Mouse (Mus musculus) forebrain, embryonic 14.5 days (tissue): Measurements from ENCODE around the gene Spata2l. TPM values are rescaled to one million over a fixed set of nuclear protein-coding genes. Genes with fewer than 3 reads are reported as not detected.
A peak's percentile ranks its signal among the peaks of the same experiment; 100 is the strongest.

ENCODE experiments used
- ATAC-seq: fragments of 200-750 bp; cut with Nextera tagmentation; 2 replicates; pipeline ENCODE4 v1.8.0; 2017; ENCODE audit warnings: mild to moderate bottlenecking, moderate library complexity
- DNase-seq: peaks from one replicate; pipeline ENCODE4 v3.0.0-alpha.2; 2015; ENCODE audit warnings: low spot score
- H3K27ac ChIP-seq: fragments of 300-500 bp; sonication (generic); 2 replicates; pipeline ENCODE4 v1.5.1; 2014; ENCODE audit warnings: low read depth, mild to moderate bottlenecking, control low read depth, low read length, moderate library complexity
- H3K27me3 ChIP-seq: fragments of 300-500 bp; sonication (generic); replicated peaks from 2 replicates; pipeline ENCODE4 v1.6.1; 2014; ENCODE audit warnings: low read length, control low read depth, mixed read lengths; ENCODE audit not compliant: control insufficient read depth, insufficient read depth
- H3K36me3 ChIP-seq: fragments of 300-500 bp; sonication (generic); 2 replicates; pipeline ENCODE4 v1.6.1; 2014; ENCODE audit warnings: low read length, control low read depth; ENCODE audit not compliant: control insufficient read depth, insufficient read depth
- H3K4me1 ChIP-seq: fragments of 300-500 bp; sonication (generic); 2 replicates; pipeline ENCODE4 v1.6.1; 2014; ENCODE audit warnings: antibody characterized with exemption, low read length, control low read depth; ENCODE audit not compliant: control insufficient read depth, insufficient read depth
- H3K4me2 ChIP-seq: fragments of 300-500 bp; sonication (generic); 2 replicates; pipeline ENCODE4 v1.6.1; 2014; ENCODE audit warnings: mild to moderate bottlenecking, control low read depth, low read length
- H3K4me3 ChIP-seq: fragments of 300-500 bp; sonication (generic); 2 replicates; pipeline ENCODE4 v1.5.1; 2014; ENCODE audit warnings: low read depth, low read length, control low read depth
- H3K9ac ChIP-seq: fragments of 300-500 bp; sonication (generic); 2 replicates; pipeline ENCODE4 v1.6.1; 2014; ENCODE audit warnings: mild to moderate bottlenecking, low read length, control low read depth, moderate library complexity
- H3K9me3 ChIP-seq: fragments of 300-500 bp; sonication (generic); replicated peaks from 2 replicates; pipeline ENCODE4 v1.6.1; 2016; ENCODE audit warnings: low read length, control low read depth, mixed read lengths; ENCODE audit not compliant: control insufficient read depth
- WGBS: fragments of 180-500 bp; shearing (Covaris S2); extraction: QIAGEN DNeasy Blood & Tissue Kit; methylation state at CpG from one replicate; pipeline ENCODE4 v1.1.7; 2014; 5-methylcytosine and 5-hydroxymethylcytosine counted together
- polyA plus RNA-seq: library from polyadenylated mRNA; unstranded; fragments of >200 nt; fragmentation: Nextera tagmentation; extraction: Ambion mirVana; gene quantifications from 2 replicates; pipeline ENCODE4 v1.2.1, GENCODE M21; 2014

The Spata2l gene
- polyA plus RNA-seq, 1 experiment from 2014 or later, result 2.4 TPM

DNA sequence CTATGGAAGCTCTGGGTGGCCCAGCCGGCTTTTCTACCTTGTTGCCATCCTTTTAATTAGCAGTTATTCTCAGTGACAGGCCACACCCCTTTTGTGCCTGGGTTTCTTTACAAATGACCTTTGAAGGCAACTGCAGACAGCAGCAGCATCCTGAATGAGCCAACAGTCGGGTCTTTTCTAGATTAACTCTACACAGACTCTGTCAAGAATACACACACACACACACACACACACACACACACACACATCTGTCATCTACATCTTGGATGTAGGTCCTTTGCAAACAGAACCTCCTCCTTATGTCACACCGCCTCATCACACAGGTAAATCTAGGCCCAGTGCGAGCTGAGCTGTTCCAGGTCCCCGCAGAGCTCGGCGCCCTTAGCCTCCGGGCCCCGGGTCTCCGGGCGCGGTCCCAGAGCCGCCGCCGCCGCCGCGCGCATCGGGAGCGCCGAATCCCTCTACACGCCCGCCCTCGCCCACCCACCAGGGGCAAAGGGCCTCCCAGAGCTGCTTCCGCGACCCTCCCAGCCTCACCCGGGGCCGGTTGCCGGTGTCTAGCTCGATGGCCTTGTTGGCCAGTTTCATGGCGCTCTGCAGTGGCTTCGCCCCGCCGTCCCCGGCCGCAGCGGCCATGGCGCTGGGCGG is 17.5 kb upstream of the Spata2l start:
- H3K27ac ChIP-seq, result peak overlapping the region; percentile 86
- H3K9ac ChIP-seq, result peak overlapping the region; percentile 97
- DNase-seq (peak; percentile 41), ATAC-seq (peak; percentile 71)
- peak overlapping the region; percentile 98 for H3K4me3 ChIP-seq
- H3K27me3 ChIP-seq, result no peaks in the 10 kb centered on the region
- H3K4me1 ChIP-seq, result peaks cover 14% of the 10 kb centered on the region
- WGBS, result 0% methylated on average over 39 of the region's 40 CpGs
- peaks cover 60% of the 10 kb centered on the region for H3K36me3 ChIP-seq
- peak overlapping the region; percentile 97 for H3K4me2 ChIP-seq
- no peaks in the 10 kb centered on the region for H3K9me3 ChIP-seq

GRCm38 (mm10) chr8:123252925-123253324 is 16.9 kb upstream of the Spata2l start:
- 63% methylated on average over 4 of the region's 4 CpGs for WGBS
- Histone ChIP-seq H3K9me3 (no peaks in the 10 kb centered on the region), H3K4me1 (peaks cover 14% of the 10 kb centered on the region), H3K4me3 (peak overlapping the region; percentile 98), H3K27ac (no peak overlapping the region), H3K27me3 (no peaks in the 10 kb centered on the region), H3K36me3 (peaks cover 60% of the 10 kb centered on the region), H3K4me2 (peak overlapping the region; percentile 97), H3K9ac (peak overlapping the region; percentile 97)
- ATAC-seq (no peak), DNase-seq (no peak)

GRCm38 (mm10) chr8:123250940-123251339 is 14.9 kb upstream of the Spata2l start:
- no peaks in the 10 kb centered on the region for H3K9me3 ChIP-seq
- no peaks in the 10 kb centered on the region for H3K27me3 ChIP-seq
- H3K9ac ChIP-seq, result no peak overlapping the region; the same call in 1 of the 2 replicates
- no peak overlapping the region for H3K4me2 ChIP-seq
- peaks cover 14% of the 10 kb centered on the region for H3K4me1 ChIP-seq
- H3K27ac ChIP-seq, result no peak overlapping the region
- 95% methylated on average over 5 of the region's 5 CpGs for WGBS
- no peak overlapping the region for H3K4me3 ChIP-seq
- no peak for DNase-seq
- peaks cover 63% of the 10 kb centered on the region for H3K36me3 ChIP-seq
- no peak for ATAC-seq

DNA sequence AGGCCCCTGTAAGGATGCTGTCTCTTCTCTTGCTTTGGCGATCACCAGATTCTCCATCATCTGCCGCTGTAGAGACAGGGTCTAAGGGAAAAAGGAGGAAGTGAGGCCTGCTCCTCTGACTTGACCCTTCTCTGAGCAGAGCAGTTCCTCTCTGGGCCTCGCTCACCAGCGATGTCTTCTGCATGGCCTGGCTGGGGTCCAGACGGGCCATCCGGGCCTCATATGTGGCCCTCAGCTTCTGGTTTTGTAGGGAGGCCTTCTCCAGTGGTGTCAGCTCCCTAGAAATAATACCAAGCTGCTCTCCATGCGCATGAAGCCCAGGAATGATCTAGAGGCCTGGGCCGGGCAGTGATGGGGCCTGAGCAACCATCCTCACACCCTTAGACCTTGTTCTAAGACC is 12.6 kb upstream of the Spata2l start:
- no peak overlapping the region for H3K9ac ChIP-seq
- H3K27ac ChIP-seq, result no peak overlapping the region
- DNase-seq, result no peak
- ATAC-seq, result no peak
- peaks cover 83% of the 10 kb centered on the region for H3K36me3 ChIP-seq
- peaks cover 7% of the 10 kb centered on the region for H3K4me1 ChIP-seq
- WGBS, result 90% methylated on average over 8 of the region's 8 CpGs
- H3K27me3 ChIP-seq, result no peaks in the 10 kb centered on the region
- no peak overlapping the region for H3K4me3 ChIP-seq
- no peak overlapping the region for H3K4me2 ChIP-seq
- H3K9me3 ChIP-seq, result no peaks in the 10 kb centered on the region

DNA sequence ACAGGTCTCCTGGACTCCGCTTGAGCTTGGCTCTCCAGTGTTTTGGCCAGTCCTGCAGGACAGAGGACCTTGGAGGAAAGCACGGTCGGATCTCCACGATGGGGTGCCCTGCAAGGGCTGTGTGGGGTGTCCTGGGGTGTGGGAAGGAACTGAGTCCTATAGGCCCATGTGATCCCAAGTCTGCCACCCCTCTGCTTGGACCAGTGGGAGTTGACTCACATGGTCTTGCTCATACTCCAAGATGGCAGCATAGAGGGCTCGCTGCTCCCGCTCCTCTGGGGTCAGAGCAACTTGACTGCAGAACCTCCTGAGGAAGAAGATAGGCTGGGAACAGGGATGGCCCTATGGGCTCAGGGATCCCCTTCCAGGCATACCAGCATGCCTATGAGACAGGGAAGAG is 11.7 kb upstream of the Spata2l start:
- Histone ChIP-seq H3K4me1 (peaks cover under 1% of the 10 kb centered on the region), H3K27me3 (no peaks in the 10 kb centered on the region), H3K27ac (no peak overlapping the region), H3K9me3 (no peaks in the 10 kb centered on the region), H3K4me2 (no peak overlapping the region), H3K4me3 (no peak overlapping the region), H3K36me3 (peaks cover 91% of the 10 kb centered on the region), H3K9ac (no peak overlapping the region)
- 96% methylated on average over 6 of the region's 6 CpGs for WGBS
- no peak for ATAC-seq
- DNase-seq, result no peak

DNA sequence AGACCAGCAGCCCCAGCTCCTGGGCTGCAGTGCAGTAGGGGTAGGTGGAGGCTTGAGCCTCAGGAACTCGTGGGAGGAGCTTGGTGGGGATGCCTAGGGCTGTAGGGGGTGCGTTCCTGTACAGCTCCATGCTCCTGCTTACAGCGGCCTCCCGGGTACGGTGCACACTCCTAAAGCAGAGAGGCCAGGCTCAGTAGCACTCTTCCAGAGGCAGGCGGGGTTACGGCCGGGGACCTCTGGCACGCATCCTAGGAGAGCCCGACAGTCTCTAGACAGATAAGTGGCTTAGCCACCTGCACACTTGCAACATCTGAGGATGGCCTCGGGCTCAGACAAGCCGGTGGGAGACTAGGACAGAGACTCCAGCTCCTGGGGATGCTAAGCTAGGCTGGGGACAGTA is 9.5 kb upstream of the Spata2l start:
- Histone ChIP-seq H3K4me1 (no peaks in the 10 kb centered on the region), H3K4me2 (no peak overlapping the region), H3K9ac (no peak overlapping the region), H3K27ac (no peak overlapping the region), H3K36me3 (peaks cover 89% of the 10 kb centered on the region), H3K27me3 (no peaks in the 10 kb centered on the region), H3K9me3 (no peaks in the 10 kb centered on the region), H3K4me3 (no peak overlapping the region)
- WGBS, result 88% methylated on average over 12 of the region's 12 CpGs
- ATAC-seq, result no peak
- DNase-seq, result no peak

DNA sequence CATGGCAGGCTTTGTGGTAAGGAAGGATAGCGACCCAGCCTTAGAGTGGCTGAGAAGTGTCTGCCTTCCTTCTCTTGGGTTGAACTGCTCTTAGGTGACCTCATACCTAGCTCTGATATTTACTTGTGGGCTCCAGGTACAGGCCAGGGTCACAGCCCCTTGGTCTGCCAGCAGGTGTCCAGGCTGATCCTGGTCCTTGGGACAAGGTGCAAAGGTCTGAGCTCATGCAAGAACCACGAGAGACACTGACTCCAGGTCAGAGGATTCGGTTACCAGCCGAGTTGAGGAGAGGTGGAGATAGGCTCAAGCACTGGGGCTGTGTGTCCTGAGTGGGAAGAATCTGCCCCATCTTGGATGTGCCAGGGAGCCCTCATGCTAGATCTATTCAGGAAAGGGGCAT is 8.3 kb upstream of the Spata2l start:
- no peak overlapping the region for H3K4me3 ChIP-seq
- no peaks in the 10 kb centered on the region for H3K27me3 ChIP-seq
- no peak overlapping the region for H3K9ac ChIP-seq
- 94% methylated on average over 4 of the region's 4 CpGs for WGBS
- no peaks in the 10 kb centered on the region for H3K9me3 ChIP-seq
- peaks cover 78% of the 10 kb centered on the region for H3K36me3 ChIP-seq
- no peaks in the 10 kb centered on the region for H3K4me1 ChIP-seq
- H3K4me2 ChIP-seq, result no peak overlapping the region
- ATAC-seq, result no peak
- H3K27ac ChIP-seq, result no peak overlapping the region
- no peak for DNase-seq

DNA sequence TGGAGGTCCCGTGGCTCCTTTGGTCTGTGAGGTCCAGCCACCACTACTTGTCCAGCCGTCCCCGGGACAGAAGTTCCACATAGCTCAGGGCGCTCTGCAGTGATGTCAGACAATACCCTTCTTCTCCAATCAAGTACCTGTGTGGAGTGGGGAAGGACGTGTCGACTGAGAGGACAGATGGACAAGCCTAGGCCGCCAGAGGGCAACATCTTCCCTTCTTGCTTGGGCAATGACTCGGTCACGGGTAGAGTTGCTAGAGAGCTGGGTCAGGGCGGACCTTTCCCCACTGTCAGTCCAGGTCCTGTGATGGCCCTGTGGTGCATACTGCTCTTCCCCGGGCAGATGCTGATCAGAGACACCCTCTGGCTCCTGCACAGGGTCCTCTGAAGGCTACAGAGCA is 7.0 kb upstream of the Spata2l start:
- Histone ChIP-seq H3K9ac (no peak overlapping the region), H3K27ac (no peak overlapping the region), H3K36me3 (peaks cover 64% of the 10 kb centered on the region), H3K9me3 (no peaks in the 10 kb centered on the region), H3K27me3 (no peaks in the 10 kb centered on the region), H3K4me2 (no peak overlapping the region), H3K4me1 (no peaks in the 10 kb centered on the region), H3K4me3 (no peak overlapping the region)
- 69% methylated on average over 11 of the region's 11 CpGs for WGBS
- ATAC-seq (no peak), DNase-seq (no peak)

DNA sequence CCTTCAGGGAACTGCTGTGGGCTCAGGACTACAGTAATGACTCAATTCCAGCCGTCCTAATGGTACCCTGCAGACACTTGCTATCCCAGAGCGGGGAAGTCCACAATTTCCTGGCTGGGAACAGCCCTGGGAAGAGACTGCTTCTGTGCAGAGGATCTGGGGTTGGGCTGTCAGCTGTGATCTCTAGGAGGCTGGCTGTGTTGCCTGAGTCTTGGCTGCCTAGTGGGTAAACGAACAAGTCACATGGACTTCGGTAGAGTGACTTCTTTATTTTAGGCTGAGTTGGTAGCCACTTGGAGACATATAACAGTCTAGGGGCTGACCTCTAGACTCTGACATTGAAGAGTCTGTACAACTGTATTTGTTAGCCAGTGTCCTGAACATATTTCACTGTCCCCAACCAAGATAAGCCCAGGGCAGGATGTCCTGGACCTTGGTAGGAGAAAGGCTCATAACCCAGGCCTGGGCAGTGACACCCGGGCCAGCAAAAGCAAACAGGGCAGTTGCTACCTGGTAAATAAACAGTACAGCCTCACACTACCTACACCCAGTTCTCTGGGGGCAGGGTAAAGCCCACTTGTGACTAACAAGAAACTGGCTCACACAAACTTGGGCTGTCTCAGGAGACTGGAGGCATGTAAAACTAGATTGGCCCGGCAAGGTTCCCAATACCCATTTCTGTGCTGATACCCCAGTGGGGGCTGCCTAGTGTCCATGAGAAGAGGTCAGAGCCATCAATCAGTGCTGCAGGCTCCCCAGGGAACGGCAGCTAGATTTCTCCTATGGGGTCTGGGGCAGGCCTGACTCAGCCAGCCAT is 6.3 kb upstream of the Spata2l start:
- H3K9me3 ChIP-seq, result no peaks in the 10 kb centered on the region
- DNase-seq, result no peak
- H3K27ac ChIP-seq, result no peak overlapping the region
- no peaks in the 10 kb centered on the region for H3K27me3 ChIP-seq
- 91% methylated on average over 7 of the region's 7 CpGs for WGBS
- ATAC-seq, result no peak
- peaks cover 57% of the 10 kb centered on the region for H3K36me3 ChIP-seq
- no peak overlapping the region for H3K4me2 ChIP-seq
- no peak overlapping the region for H3K4me3 ChIP-seq
- H3K4me1 ChIP-seq, result no peaks in the 10 kb centered on the region
- no peak overlapping the region for H3K9ac ChIP-seq
